Mouse (Mus musculus) neural tube, embryonic 15.5 days (tissue): ENCODE results near the gene Cib4. TPM values are rescaled to one million over a fixed set of nuclear protein-coding genes. Genes with fewer than 3 reads are reported as not detected.

Source experiments
- ATAC-seq: fragments of 200-750 bp; cut with Nextera tagmentation; 2 replicates; pipeline ENCODE4 v1.8.0; 2017; ENCODE audit warnings: mild to moderate bottlenecking, moderate TSS enrichment, moderate library complexity; ENCODE audit not compliant: low FRiP score
- H3K27ac ChIP-seq: fragments of 300-500 bp; sonication (generic); replicated peaks from 2 replicates; pipeline ENCODE4 v1.5.1; 2015; ENCODE audit warnings: mild to moderate bottlenecking, inconsistent platforms
- H3K27me3 ChIP-seq: fragments of 300-500 bp; sonication (generic); replicated peaks from 2 replicates; pipeline ENCODE4 v1.6.1; 2015; ENCODE audit warnings: inconsistent platforms
- H3K36me3 ChIP-seq: fragments of 300-500 bp; sonication (generic); 2 replicates; pipeline ENCODE4 v1.6.1; 2015; ENCODE audit warnings: inconsistent platforms
- H3K4me1 ChIP-seq: fragments of 300-500 bp; sonication (generic); 2 replicates; pipeline ENCODE4 v1.6.1; 2015; ENCODE audit warnings: inconsistent platforms
- H3K4me2 ChIP-seq: fragments of 300-500 bp; sonication (generic); 2 replicates; pipeline ENCODE4 v1.6.1; 2015; ENCODE audit warnings: inconsistent platforms, mild to moderate bottlenecking, moderate library complexity
- H3K4me3 ChIP-seq: fragments of 300-500 bp; sonication (generic); replicated peaks from 2 replicates; pipeline ENCODE4 v1.5.1; 2015; ENCODE audit warnings: mild to moderate bottlenecking, inconsistent platforms
- H3K9ac ChIP-seq: fragments of 300-500 bp; sonication (generic); replicated peaks from 2 replicates; pipeline ENCODE4 v1.6.1; 2015; ENCODE audit warnings: mild to moderate bottlenecking, inconsistent platforms
- H3K9me3 ChIP-seq: fragments of 300-500 bp; sonication (generic); replicated peaks from 2 replicates; pipeline ENCODE4 v1.6.1; 2016; ENCODE audit warnings: inconsistent platforms
- WGBS: fragments of 180-500 bp; shearing (Covaris S2); methylation state at CpG from one replicate; pipeline ENCODE4 v1.1.7; 2015; ENCODE audit warnings: mixed read lengths; 5-methylcytosine and 5-hydroxymethylcytosine counted together
- polyA plus RNA-seq: library from polyadenylated mRNA; unstranded; fragments of >200 nt; fragmentation: Nextera tagmentation; extraction: Ambion mirVana; gene quantifications from 2 replicates; pipeline ENCODE4 v1.2.1, GENCODE M21; 2015

Gene Cib4
- polyA plus RNA-seq, 1 experiment from 2014 or later: not detected

DNA sequence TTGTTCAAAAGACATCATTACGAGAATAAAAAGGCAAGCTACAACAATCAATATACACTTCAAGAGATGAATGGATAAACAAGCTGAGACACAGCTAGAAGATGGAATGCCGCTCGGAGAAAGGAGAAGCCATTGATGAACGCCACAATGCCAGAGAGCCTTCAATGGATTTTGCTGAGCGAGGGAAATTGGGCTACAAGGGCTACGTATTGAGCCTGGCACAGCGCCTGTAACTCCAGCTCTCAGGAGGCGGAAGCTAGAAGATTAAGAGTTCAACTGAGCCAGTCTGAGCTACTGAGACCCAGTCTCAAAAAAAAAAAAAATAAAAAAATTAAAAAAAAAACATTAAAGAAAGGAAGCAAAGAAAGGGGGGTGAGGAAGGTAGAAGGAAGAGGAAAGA lies 32.5 kb downstream of the Cib4 start:
- H3K36me3 ChIP-seq: no peaks in the 10 kb centered on the region
- WGBS: 51% methylated on average over 8 of the region's 8 CpGs
- H3K4me3 ChIP-seq: no peak overlapping the region
- H3K4me2 ChIP-seq: no peak overlapping the region
- H3K9ac ChIP-seq: no peak overlapping the region
- ATAC-seq: no peak
- H3K27me3 ChIP-seq: no peaks in the 10 kb centered on the region
- no peak overlapping the region for H3K27ac ChIP-seq
- no peaks in the 10 kb centered on the region for H3K9me3 ChIP-seq
- H3K4me1 ChIP-seq: peaks cover 10% of the 10 kb centered on the region; the same call in 1 of the 2 replicates

DNA sequence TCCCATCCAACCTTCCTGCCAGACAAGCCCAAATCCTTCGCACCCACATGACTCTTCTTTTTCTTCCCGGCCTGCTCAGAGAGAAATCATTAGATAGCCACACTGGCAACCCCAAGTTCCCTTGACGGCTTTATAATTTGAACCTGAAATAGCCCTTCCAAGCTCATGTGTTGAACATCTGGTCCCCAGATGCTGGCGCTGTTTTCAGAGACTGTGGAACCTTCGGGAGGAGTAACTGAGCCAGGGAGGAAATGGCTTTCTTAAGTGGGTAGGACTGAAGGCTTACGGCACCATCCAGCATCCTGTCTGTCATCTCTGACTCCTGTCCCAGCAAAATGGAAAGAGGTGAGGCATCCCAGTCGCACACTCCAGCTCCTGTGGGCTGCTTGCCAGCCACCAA lies 48.3 kb downstream of the Cib4 start:
- H3K4me1 ChIP-seq: no peaks in the 10 kb centered on the region
- H3K4me3 ChIP-seq: no peak overlapping the region
- no peak overlapping the region for H3K4me2 ChIP-seq
- H3K27me3 ChIP-seq: no peaks in the 10 kb centered on the region
- H3K36me3 ChIP-seq: no peaks in the 10 kb centered on the region
- no peak overlapping the region for H3K27ac ChIP-seq
- no peaks in the 10 kb centered on the region for H3K9me3 ChIP-seq
- 80% methylated on average over 7 of the region's 7 CpGs for WGBS
- no peak overlapping the region for H3K9ac ChIP-seq
- ATAC-seq: no peak

DNA sequence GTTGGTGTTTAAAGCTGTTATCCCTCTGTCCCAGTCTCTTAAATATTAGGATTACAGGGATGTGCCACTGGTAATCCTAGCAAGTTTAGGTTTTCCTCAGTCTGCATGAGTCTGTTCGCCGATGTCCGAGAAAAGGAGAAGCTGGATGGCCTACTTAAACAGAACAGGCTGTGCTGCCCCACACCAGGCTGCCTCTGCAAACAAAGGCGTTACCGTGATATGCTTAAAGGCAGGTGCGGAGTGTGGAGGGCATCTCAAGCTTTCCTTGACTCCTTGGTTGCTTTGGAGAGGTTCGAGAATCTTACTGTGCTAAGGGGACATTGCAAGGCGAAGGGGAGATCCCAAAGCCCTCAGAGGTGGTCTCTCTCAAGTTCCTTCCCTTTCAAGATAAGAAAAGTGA lies 48.8 kb downstream of the Cib4 start:
- Histone ChIP-seq H3K9ac (no peak overlapping the region), H3K27me3 (no peaks in the 10 kb centered on the region), H3K27ac (no peak overlapping the region), H3K4me1 (no peaks in the 10 kb centered on the region), H3K4me2 (no peak overlapping the region), H3K9me3 (no peaks in the 10 kb centered on the region), H3K4me3 (no peak overlapping the region), H3K36me3 (no peaks in the 10 kb centered on the region)
- ATAC-seq: no peak
- 87% methylated on average over 8 of the region's 8 CpGs for WGBS

DNA sequence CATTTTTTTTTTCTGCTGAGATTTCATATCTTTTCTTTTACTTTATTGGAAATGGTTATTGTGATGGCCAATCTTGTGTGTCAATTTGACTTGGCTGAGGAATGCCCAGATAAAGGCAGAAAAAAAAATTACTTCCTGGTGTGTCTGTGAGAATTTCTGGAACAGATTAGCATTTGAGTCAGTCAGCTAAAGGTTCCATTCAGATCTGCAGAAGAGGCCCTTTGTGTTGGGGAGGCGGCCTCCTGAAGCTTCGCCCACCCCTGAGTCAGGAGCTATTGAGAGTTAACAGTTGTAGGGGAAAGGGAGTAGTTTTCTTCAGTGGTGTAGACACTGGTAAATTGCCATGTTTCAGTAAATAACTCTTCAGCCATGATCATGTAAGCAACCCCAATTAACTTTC lies 50.3 kb downstream of the Cib4 start:
- H3K4me1 ChIP-seq: no peaks in the 10 kb centered on the region
- no peak overlapping the region for H3K9ac ChIP-seq
- H3K9me3 ChIP-seq: no peaks in the 10 kb centered on the region
- ATAC-seq: no peak
- no peaks in the 10 kb centered on the region for H3K36me3 ChIP-seq
- H3K27me3 ChIP-seq: no peaks in the 10 kb centered on the region
- H3K4me2 ChIP-seq: no peak overlapping the region
- WGBS: 48% methylated on average over 2 of the region's 2 CpGs
- H3K27ac ChIP-seq: no peak overlapping the region
- no peak overlapping the region for H3K4me3 ChIP-seq

DNA sequence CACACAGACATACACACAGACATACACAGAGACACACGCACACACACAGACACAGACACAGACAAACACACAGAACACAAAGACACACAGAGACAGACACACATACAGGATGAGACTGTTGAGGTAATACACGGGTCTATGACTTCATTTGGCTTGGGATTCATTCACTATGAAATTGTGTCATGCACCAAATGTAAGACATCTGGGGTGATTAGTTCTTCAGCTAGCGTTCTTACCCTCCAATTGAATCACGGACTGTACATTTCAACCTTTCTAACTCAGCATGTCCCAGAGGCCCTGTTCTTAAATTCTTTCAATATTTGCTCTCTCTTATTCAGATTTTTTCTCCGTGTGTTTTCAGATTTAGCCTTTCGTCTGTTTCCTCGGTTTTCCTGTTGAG lies 51.0 kb downstream of the Cib4 start:
- no peak for ATAC-seq
- H3K4me1 ChIP-seq: no peaks in the 10 kb centered on the region
- no peak overlapping the region for H3K4me2 ChIP-seq
- H3K27ac ChIP-seq: no peak overlapping the region
- no peaks in the 10 kb centered on the region for H3K36me3 ChIP-seq
- H3K9ac ChIP-seq: no peak overlapping the region
- no peak overlapping the region for H3K4me3 ChIP-seq
- WGBS: 86% methylated on average over 7 of the region's 7 CpGs
- no peaks in the 10 kb centered on the region for H3K27me3 ChIP-seq
- no peaks in the 10 kb centered on the region for H3K9me3 ChIP-seq

DNA sequence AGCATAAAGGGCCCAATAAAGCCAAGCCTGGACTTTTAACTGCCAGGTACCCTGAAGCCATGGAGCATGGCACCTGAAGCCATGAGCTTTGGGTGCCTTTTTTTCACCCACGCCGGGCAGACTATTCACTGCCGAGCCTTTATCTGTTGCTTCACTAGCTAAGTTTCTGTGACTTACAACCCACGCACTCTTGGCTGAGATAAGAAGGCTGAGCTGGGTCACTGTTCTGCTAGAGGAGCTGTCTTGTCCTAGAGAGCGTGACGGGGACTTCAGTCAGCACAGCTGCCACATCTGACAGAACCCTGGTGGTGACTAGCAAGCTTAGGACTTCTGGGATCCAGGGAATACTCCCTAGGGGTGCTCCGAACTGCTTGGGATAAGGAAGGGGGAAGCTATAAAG lies 51.9 kb downstream of the Cib4 start:
- 82% methylated on average over 7 of the region's 7 CpGs for WGBS
- Histone ChIP-seq H3K9ac (no peak overlapping the region), H3K9me3 (no peaks in the 10 kb centered on the region), H3K4me2 (no peak overlapping the region), H3K27me3 (no peaks in the 10 kb centered on the region), H3K36me3 (no peaks in the 10 kb centered on the region), H3K4me1 (no peaks in the 10 kb centered on the region), H3K27ac (no peak overlapping the region), H3K4me3 (no peak overlapping the region)
- ATAC-seq: no peak

DNA sequence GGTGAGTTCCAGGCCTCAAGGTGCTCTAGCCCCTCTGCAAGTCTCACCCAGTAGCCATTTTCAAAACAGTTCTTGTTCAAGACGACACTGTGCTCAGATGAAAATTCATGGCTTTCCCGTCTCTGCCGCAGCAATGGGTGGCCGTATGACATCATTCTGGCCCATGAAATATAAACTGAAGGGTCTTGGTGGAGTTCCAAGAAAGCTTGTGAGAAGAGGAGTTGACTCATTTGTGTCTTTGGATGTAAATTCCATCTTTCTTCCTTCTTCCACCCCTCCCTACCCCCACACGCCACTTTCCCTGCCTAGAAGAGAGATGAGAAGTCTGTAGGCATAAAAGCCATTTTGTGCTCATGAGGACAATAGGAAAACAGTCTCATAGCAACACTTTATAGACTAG lies 54.8 kb downstream of the Cib4 start:
- no peak overlapping the region for H3K27ac ChIP-seq
- H3K4me1 ChIP-seq: no peaks in the 10 kb centered on the region
- WGBS: 77% methylated on average over 5 of the region's 5 CpGs
- no peaks in the 10 kb centered on the region for H3K36me3 ChIP-seq
- no peaks in the 10 kb centered on the region for H3K9me3 ChIP-seq
- ATAC-seq: no peak
- H3K4me3 ChIP-seq: no peak overlapping the region
- no peaks in the 10 kb centered on the region for H3K27me3 ChIP-seq
- H3K4me2 ChIP-seq: no peak overlapping the region
- H3K9ac ChIP-seq: no peak overlapping the region

DNA sequence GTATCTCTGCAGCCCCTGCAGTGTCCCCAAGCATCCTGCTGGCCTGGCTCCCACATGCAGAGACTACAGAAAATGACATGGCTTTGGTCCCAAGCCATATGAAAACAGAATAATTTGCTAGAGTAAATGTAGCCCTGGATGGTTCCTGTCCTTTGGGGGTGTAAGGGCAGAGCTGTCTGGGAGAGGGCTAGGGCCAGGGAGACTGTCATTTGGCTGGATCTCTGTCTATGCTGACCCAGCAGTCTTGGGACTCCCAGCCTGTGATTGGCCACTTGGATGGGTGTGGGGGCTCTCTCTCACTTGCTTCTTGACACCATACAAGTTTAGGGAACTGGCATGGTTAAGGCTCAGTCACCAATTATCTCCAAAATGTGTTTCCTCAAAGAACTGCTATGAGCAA lies 55.4 kb downstream of the Cib4 start:
- Histone ChIP-seq H3K9me3 (no peaks in the 10 kb centered on the region), H3K36me3 (no peaks in the 10 kb centered on the region), H3K9ac (no peak overlapping the region), H3K27ac (no peak overlapping the region), H3K4me1 (no peaks in the 10 kb centered on the region), H3K4me3 (no peak overlapping the region), H3K4me2 (no peak overlapping the region), H3K27me3 (no peaks in the 10 kb centered on the region)
- no peak for ATAC-seq

DNA sequence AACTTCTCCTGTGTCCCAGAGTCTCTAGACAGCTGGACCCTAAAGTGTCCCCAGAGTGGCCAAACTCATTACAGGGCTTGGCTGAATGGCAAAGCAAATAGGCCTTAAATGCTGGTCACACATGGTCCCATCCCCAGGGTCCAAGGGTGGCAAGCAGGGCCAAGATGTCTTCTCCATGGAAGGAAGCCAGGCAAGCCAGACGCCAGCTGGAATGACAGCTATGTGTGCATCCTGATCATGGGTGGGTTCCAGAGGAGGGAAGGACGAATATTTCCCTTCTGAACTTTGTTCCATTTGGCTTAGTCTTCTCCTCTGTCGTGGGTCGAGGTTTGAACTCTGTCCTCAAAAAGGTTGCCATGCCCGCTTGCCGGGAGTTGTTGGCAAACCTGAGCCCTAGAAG lies 60.5 kb downstream of the Cib4 start:
- H3K27ac ChIP-seq: no peak overlapping the region
- H3K4me3 ChIP-seq: no peak overlapping the region
- H3K4me2 ChIP-seq: no peak overlapping the region
- H3K9ac ChIP-seq: no peak overlapping the region
- H3K4me1 ChIP-seq: no peaks in the 10 kb centered on the region
- H3K27me3 ChIP-seq: no peaks in the 10 kb centered on the region
- H3K9me3 ChIP-seq: no peaks in the 10 kb centered on the region
- H3K36me3 ChIP-seq: no peaks in the 10 kb centered on the region
- 85% methylated on average over 6 of the region's 6 CpGs for WGBS
- ATAC-seq: no peak

DNA sequence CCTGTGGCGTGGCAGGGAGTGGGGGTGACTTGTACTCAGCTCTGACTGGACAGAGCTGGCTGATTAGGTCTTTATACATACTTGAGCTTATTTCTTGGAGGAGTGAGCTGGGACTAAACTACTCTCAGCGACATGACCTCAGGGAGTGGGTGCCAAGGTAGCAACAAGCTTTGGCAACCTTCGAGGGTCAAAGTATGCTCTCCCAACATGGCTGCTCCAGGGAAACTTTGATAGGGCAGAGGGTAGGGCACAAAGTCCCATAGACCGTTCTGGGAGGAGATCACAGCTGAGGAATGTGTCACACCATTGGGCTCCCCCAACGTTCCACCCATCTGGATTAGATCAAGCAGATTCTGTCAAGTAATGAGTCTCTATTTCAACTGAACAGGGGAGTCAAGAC lies 61.0 kb downstream of the Cib4 start:
- no peaks in the 10 kb centered on the region for H3K4me1 ChIP-seq
- 84% methylated on average over 5 of the region's 5 CpGs for WGBS
- H3K9ac ChIP-seq: no peak overlapping the region
- H3K36me3 ChIP-seq: no peaks in the 10 kb centered on the region
- H3K27ac ChIP-seq: no peak overlapping the region
- no peak overlapping the region for H3K4me2 ChIP-seq
- ATAC-seq: no peak
- no peaks in the 10 kb centered on the region for H3K27me3 ChIP-seq
- no peak overlapping the region for H3K4me3 ChIP-seq
- H3K9me3 ChIP-seq: no peaks in the 10 kb centered on the region

DNA sequence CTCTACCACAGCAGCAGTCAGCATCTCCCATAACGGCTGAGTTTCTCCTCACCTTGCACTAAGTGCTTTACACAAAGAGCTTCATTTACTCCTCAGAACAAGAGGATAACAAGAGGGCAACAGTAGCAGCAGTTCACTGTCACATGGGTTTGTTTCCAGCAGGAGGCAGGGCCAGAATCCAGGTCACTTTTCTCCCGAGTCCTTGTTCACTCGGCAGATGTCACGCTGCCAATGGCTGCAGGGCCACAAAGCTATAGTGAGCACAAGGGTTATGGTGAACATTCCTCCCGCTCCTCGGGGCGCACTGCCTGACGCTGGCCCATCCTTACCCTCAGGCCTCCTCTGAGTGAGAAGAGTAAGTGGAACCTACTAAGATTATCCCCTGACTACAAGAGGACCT lies 62.1 kb downstream of the Cib4 start:
- no peak overlapping the region for H3K9ac ChIP-seq
- H3K36me3 ChIP-seq: no peaks in the 10 kb centered on the region
- no peak for ATAC-seq
- H3K4me1 ChIP-seq: no peaks in the 10 kb centered on the region
- H3K27me3 ChIP-seq: no peaks in the 10 kb centered on the region
- H3K4me3 ChIP-seq: no peak overlapping the region
- 81% methylated on average over 8 of the region's 8 CpGs for WGBS
- H3K9me3 ChIP-seq: no peaks in the 10 kb centered on the region
- H3K27ac ChIP-seq: no peak overlapping the region
- H3K4me2 ChIP-seq: no peak overlapping the region

DNA sequence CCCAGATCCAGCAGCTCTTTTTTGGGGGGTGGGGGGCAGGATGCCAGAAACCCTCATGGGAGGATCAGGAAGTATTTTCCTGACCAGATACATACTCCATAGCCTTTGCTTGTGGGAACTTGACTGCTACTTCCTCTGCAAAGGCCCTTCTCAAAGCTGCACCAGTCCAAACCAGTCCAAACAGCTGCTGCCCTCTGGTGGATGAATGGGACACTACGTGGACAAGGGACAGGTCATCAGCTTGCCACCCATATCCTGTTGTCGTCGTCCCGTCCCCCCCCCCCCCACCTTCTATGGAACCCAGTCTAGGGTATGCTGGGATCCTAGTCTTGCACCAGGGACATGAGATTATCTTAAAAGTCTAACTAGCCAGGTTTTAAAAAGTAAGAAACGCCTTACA lies 63.3 kb downstream of the Cib4 start:
- H3K36me3 ChIP-seq: no peaks in the 10 kb centered on the region
- 14% methylated on average over 5 of the region's 5 CpGs for WGBS
- no peak overlapping the region for H3K9ac ChIP-seq
- no peak overlapping the region for H3K4me2 ChIP-seq
- no peaks in the 10 kb centered on the region for H3K9me3 ChIP-seq
- H3K27me3 ChIP-seq: no peaks in the 10 kb centered on the region
- no peak overlapping the region for H3K4me3 ChIP-seq
- no peaks in the 10 kb centered on the region for H3K4me1 ChIP-seq
- ATAC-seq: no peak
- H3K27ac ChIP-seq: no peak overlapping the region

DNA sequence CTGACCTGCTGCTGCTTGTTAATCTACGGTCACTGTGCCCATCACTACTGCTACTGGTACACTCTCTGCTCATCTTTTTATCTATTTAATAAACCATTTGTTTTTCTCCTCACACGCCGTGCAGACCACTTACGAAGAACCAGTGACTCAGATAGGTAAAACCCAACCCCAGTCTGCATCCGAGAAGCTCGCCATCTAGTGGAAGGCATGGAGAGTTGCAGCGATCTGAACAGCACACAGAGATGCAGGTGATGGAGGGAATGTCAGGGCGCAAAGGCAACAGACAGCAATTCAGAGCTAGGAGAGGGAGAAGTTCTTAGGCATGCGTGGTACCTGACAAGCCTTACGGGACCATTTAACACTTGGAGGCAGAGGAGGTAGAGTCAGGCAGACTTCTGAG lies 69.1 kb downstream of the Cib4 start:
- Histone ChIP-seq H3K4me1 (no peaks in the 10 kb centered on the region), H3K4me3 (no peak overlapping the region), H3K4me2 (no peak overlapping the region), H3K27ac (no peak overlapping the region), H3K9me3 (no peaks in the 10 kb centered on the region), H3K36me3 (no peaks in the 10 kb centered on the region), H3K9ac (no peak overlapping the region), H3K27me3 (no peaks in the 10 kb centered on the region)
- WGBS: 43% methylated on average over 10 of the region's 10 CpGs
- ATAC-seq: no peak
